Mouse (Mus musculus) pancreas, adult 10 weeks (tissue): ENCODE data around the gene Tle4. TPM values are rescaled to one million over a fixed set of nuclear protein-coding genes. Genes with fewer than 3 reads are reported as not detected.

Experiments used
- polyA plus RNA-seq: library from polyadenylated mRNA; stranded (reverse); fragments of 350-450 nt; fragmentation: Illumina TruSeq; extraction: RNeasy Lipid Tissue Mini Kit (QIAGEN cat#74804); gene quantifications from one replicate; pipeline ENCODE4 v1.2.3, GENCODE M21; 2015; ENCODE audit warnings: low read depth, low replicate concordance; ENCODE audit not compliant: insufficient read depth

The Tle4 gene
- 1.7 TPM for polyA plus RNA-seq

GRCm38 (mm10) chr19:14597917-14598689 lies at the start of gene Tle4:
TSS of gene Tle4 (minus strand) at chr19:14598051.

